Mouse (Mus musculus) brain, embryonic 14.5 days (tissue): ENCODE measurements around the gene Capn15.

Experiments used
- CTCF ChIP-seq: fragments of 200-500 bp; IDR thresholded peaks from 2 replicates; pipeline ENCODE4 v1.5.1; 2012; ENCODE audit warnings: inconsistent platforms, mild to moderate bottlenecking, moderate library complexity, borderline replicate concordance; ENCODE audit not compliant: insufficient read depth, insufficient read length; ENCODE audit errors: extremely low read depth
- POLR2A ChIP-seq: fragments of 200-500 bp; IDR thresholded peaks from 2 replicates; pipeline ENCODE4 v1.6.1; 2012; ENCODE audit warnings: mild to moderate bottlenecking, inconsistent platforms, borderline replicate concordance; ENCODE audit not compliant: poor library complexity, insufficient read depth, insufficient read length, severe bottlenecking; ENCODE audit errors: extremely low read depth

GRCm38 (mm10) chr17:26028261-26028660 is 42.7 kb upstream of the Capn15 start:
- TF ChIP-seq CTCF (no peak), POLR2A (no peak)
